Mouse (Mus musculus) testis, adult 2 months (tissue): ENCODE measurements around the gene Osbpl7.

Source experiments
- CTCF ChIP-seq: fragments of 200-500 bp; IDR thresholded peaks from 2 replicates; pipeline ENCODE4 v1.5.1; 2012; ENCODE audit warnings: low read depth, mild to moderate bottlenecking, inconsistent platforms, low read length, moderate library complexity; ENCODE audit not compliant: control insufficient read depth, insufficient read depth, insufficient replicate concordance
- POLR2A ChIP-seq: fragments of 200-500 bp; IDR thresholded peaks from 2 replicates; pipeline ENCODE4 v1.6.1; 2012; ENCODE audit warnings: low read depth, mild to moderate bottlenecking, inconsistent platforms, low read length, moderate library complexity; ENCODE audit not compliant: control insufficient read depth

DNA sequence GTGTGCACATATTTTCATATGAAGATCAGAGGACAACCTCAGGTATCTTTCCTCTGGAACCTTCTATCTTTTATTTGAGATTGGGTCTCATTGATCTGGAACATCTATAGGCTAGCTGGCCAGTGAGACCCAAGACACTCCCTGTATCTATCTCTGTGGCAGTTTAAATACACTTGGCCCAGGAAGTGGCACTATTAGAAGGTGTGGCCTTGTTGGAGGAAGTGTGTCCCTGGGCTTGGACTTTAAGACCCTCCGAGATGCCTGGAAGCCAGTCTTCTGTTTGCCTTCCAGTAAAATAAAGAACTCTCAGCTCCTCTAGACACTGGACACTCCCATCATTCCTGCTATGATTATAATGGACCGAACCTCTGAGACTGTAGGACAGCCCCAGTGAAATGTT is 19.3 kb downstream of the Osbpl7 start:
- no peak for TF ChIP-seq CTCF
- no peak for TF ChIP-seq POLR2A
